Mouse (Mus musculus) cortical plate, adult 2 months (tissue): Measurements from ENCODE around the gene Edrf1. TPM values are rescaled to one million over a fixed set of nuclear protein-coding genes. Genes with fewer than 3 reads are reported as not detected.

Experiments used
- H3K27ac ChIP-seq: fragments of 200-500 bp; 2 replicates; pipeline ENCODE4 v1.5.1; 2012; ENCODE audit warnings: low read length, control low read depth, inconsistent platforms; ENCODE audit not compliant: insufficient read depth
- H3K4me1 ChIP-seq: fragments of 200-500 bp; 2 replicates; pipeline ENCODE4 v1.6.1; 2011; ENCODE audit warnings: low read length; ENCODE audit not compliant: control insufficient read depth, insufficient read depth
- H3K4me3 ChIP-seq: fragments of 200-500 bp; 2 replicates; pipeline ENCODE4 v1.5.1; 2011; ENCODE audit warnings: mild to moderate bottlenecking, low read length, control low read depth; ENCODE audit not compliant: insufficient read depth
- CTCF ChIP-seq: fragments of 200-500 bp; IDR thresholded peaks from 2 replicates; pipeline ENCODE4 v1.5.1; 2011; ENCODE audit warnings: mild to moderate bottlenecking, control low read depth, low read length; ENCODE audit not compliant: insufficient read depth; ENCODE audit errors: extremely low read depth
- POLR2A ChIP-seq: fragments of 200-500 bp; IDR thresholded peaks from 2 replicates; pipeline ENCODE4 v1.6.1; 2011; ENCODE audit warnings: mild to moderate bottlenecking, low read length, control low read depth; ENCODE audit not compliant: insufficient read depth; ENCODE audit errors: extremely low read depth
- polyA plus RNA-seq: library from polyadenylated mRNA; depleted of rRNA; stranded (reverse); fragments of >200 nt; gene quantifications from 2 replicates; pipeline ENCODE4 v1.2.3, GENCODE M21; 2012

The Edrf1 gene
- polyA plus RNA-seq, 1 experiment = 20.2 TPM

DNA sequence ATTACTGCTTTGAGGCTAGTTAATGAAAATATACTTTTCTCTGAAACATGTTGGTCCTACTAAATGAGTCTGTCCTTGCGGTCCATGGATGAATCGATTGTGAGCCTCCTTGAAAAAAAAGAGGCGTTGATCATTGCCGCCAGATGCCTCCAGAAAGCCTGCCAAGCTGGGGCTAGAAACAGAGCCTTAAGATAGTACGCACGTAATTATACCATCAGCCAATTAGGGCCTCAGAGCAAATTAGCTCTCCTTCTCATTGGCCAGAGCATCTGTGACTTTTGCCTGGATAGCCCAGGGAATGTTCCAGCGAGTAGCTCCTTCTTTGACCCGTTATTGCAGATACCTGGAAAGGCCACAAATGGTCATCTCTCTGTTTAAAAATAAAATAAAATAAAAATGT lies 27.8 kb upstream of the Edrf1 start:
- TF ChIP-seq POLR2A (no peak), CTCF (no peak)
- Histone ChIP-seq H3K4me1 (peaks cover 5% of the 10 kb centered on the region), H3K27ac (no peak overlapping the region), H3K4me3 (no peak overlapping the region)

DNA sequence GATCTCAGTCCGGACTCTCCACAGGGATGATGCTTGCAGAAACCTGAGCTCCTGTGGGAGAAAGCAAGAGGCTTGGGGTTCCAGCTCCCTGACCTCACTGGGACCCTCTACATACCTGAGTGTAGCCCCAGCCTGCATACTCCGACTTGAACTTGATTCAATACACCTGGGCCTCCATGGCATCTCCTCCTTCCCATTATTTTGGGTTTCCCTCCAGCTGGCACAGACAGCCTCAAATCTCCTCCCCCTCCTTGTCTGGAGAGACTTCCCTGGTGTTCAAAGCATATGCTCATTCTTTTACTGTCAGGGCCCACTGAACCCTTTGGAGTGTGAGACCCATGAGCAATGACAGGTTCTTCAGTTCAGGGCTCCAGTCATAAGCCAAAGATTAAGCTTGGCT lies 24.4 kb upstream of the Edrf1 start:
- Histone ChIP-seq H3K4me1 (peaks cover 4% of the 10 kb centered on the region), H3K4me3 (no peak overlapping the region), H3K27ac (no peak overlapping the region)
- TF ChIP-seq POLR2A (no peak), CTCF (no peak)

DNA sequence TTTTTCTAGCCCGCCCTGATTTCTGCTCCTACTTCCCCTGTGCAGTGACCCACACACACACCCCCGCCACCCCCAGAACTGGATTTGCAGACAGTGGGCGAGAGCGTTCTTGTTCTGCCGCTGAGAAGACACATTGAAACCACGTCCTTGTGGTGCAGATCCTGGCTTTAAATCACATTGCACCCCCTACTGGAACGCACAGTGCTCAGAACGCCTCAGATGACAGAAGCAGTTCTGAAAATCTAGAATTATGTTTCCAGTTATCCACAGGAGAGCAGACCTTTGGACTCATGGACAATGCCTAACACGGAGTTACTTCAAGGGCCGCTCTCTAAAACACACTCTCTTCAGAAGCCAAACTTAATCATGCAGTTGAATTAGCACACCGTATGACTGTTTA lies 16.6 kb upstream of the Edrf1 start:
- TF ChIP-seq POLR2A (no peak), CTCF (peak; percentile 72)
- H3K4me1 ChIP-seq = no peaks in the 10 kb centered on the region
- H3K4me3 ChIP-seq = no peak overlapping the region
- H3K27ac ChIP-seq = no peak overlapping the region

DNA sequence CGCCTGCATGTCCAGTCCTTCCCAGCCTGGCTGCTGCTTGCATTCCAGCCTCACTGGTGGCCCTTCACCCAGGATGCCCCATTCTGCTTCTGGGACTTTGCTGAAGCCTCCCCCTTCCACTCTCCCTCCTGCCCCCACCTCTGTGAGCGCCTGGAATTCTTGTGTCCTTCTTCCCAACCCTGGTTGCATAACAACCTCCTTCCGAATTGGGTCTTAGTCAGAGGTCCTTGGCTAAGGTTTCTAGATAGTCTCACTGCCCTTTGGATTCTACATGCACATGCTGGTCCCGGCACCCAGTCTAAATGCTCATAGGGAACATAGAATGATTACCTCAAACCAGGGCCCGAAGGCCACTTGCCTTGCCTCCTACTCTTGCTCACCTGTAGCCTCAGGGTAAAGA lies 14.1 kb upstream of the Edrf1 start:
- no peak for TF ChIP-seq POLR2A
- no peak for TF ChIP-seq CTCF
- Histone ChIP-seq H3K4me3 (no peak overlapping the region), H3K4me1 (no peaks in the 10 kb centered on the region), H3K27ac (no peak overlapping the region)

DNA sequence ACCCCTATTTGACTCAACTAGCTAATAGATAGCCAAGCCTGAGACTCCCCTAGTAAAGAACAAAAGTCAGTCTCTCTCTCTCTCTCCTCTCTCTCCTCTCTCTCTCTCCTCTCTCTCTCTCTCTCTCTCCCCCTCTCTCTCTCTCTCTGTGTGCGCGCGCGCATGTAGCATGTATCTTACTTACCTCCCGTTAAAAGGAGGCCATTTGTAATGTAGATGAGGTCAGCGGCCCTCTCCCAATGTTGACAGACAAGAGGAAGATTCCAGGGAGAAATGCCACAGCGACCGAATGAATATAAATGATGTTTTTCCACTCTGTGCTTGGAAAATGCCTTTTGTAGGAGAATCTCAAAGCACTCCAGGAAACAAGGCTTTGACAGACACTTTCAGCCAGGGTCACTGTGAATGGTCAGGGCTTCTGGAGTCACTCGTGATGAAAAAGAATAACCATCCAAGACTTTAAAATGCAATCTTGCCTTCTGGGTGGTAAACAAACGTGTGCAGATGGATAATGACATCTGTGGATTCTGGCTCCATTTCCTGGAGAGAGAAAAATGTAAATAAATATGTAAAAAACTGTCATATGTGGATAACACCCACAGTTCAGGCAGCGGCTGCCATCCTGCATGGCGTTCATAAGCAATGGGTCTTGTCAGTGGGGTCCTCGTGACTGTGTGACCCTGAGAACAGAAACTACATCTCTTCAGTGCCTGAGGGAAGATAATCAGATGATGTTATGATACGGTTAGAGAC lies 10.0 kb upstream of the Edrf1 start:
- no peaks in the 10 kb centered on the region for H3K4me1 ChIP-seq
- H3K4me3 ChIP-seq = no peak overlapping the region
- TF ChIP-seq POLR2A (no peak), CTCF (no peak)
- H3K27ac ChIP-seq = no peak overlapping the region

DNA sequence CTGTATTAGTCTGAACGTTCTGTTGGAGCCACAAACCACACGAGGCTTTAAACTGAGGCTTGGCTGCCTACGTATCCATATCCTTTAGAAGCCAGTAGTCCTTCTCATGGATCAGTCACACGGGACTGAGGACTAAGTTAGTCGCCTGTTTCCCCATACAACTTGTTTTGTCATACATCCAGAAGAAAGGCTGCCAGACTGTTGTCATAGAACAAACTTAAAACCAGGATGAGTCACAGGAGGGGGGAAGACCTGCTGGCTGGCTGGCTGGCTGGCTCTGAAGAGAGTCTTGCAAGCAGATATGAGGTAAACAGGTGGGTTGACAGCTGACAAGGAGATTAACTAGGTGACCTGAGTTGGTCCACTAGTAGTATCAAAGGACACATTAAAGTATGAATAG lies 6.5 kb upstream of the Edrf1 start:
- TF ChIP-seq POLR2A (no peak), CTCF (no peak)
- Histone ChIP-seq H3K4me1 (no peaks in the 10 kb centered on the region), H3K4me3 (no peak overlapping the region), H3K27ac (no peak overlapping the region)

DNA sequence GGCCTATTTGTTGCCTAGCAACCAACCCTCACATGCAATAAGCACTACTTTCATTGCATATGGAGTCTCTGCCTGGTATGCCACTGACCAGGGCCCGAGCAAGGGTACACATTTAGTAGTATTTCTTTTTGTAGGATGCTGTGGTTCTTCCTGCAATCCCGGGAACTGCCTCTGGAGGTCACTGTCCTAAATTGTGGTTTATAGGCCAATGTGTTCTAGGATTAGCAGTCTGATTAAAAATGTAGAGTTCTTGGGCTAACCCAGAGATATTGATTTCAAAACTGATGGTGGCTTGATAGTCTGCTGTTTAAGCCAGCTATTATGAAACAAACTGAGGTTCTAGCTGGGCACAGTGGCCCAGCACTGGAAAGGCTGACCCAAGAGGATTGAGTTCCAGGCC lies 4.9 kb upstream of the Edrf1 start:
- TF ChIP-seq CTCF (peak; percentile 41; the same call in 1 of the 2 replicates), POLR2A (no peak)
- no peaks in the 10 kb centered on the region for H3K4me1 ChIP-seq
- H3K27ac ChIP-seq = no peak overlapping the region
- no peak overlapping the region for H3K4me3 ChIP-seq

DNA sequence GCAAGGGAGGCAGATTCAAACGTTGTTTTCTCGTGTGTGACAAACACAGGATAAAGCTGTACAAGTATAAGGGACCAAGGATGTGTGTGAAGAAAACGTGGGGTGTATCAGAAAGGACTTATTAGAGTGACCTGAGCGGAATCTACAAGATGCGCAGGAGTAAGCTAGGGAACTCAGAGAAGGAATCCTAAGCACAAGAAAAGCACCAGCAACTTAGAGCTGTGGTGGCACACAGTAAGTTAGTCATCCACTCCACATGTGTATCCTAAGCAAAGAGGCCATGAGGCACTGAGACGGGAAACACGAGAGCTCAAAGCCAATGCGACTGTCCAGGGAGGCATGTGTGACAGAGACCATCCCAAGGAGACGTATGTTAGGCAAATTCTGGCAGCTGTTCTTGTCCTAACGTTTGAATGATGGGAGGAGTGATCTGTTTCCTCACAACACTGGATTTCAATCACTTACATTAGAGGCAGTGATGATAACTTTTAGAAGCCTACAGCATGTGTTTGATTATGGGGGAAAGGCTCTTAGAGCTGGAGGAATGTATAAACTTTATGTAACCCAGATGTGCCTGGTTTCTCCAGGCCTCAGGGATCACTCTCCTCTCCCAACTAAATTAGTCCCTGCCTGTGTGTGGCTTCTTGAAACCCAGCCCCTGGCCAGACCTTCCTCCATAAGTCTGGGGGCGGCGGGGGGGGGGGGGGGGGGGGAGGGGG lies 2.3 kb upstream of the Edrf1 start:
- no peak overlapping the region for H3K4me3 ChIP-seq
- no peak for TF ChIP-seq CTCF
- no peak for TF ChIP-seq POLR2A
- no peak overlapping the region for H3K27ac ChIP-seq
- peaks cover 2% of the 10 kb centered on the region; the same call in 1 of the 2 replicates for H3K4me1 ChIP-seq

DNA sequence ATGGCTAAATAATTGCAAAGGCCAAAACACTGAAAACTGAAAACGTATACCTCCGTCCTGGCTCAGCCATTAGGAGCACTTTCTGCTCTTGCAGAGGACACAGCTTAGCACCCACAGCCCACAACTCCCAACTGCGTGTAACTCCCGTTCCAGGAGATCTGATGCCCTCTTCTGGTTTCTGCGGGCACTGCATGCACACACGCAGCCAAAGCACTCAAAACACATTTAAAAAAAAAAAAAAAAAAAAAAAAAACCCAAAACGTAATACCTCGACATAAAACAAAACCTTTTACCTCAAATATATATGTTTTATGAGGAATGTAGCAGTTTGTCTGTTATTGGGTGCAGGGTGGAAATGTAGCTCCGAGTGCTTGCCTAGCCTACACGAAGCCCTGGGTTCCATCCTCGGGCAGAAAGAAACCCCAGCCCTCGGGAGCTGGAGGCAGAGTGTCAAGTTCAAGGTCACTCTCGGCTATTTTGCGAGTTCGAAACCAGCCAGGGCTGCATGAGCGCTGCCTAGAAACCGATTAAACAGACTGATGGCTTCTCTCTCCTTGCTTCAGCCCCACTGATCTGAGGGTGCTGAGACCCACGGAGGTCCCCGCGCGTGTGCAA lies 498 bp upstream of the Edrf1 start:
- Histone ChIP-seq H3K27ac (peak overlapping the region; percentile 43; the same call in 1 of the 2 replicates), H3K4me1 (peaks cover 2% of the 10 kb centered on the region; the same call in 1 of the 2 replicates), H3K4me3 (peak overlapping the region; percentile 79)
- TF ChIP-seq POLR2A (no peak), CTCF (peak; percentile 90)

DNA sequence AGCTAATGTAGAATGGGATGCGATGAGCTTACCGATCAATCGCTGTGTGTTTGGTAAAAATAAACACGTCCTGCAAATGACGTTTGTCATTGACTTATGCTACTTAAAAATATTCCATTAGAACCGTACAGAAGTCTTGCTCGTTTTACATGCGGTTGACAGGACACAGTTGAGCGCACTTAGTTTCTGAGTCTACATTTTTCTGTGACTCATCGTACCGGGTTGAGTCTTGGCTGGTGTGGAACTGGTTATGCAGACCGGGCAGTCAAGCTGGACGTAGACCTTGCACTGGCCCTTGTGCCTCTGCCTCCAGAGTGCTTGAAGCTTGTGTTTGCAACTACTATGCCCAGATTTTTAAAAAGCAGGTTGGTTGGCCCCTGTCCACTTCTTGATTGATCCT lies 963 bp downstream of the Edrf1 start:
- 0 out of 2 replicates have a peak overlapping the region, but pooled peaks have one; percentile 2 for H3K27ac ChIP-seq
- TF ChIP-seq CTCF (no peak), POLR2A (no peak)

More for the DNA sequence above, 963 bp downstream of the Edrf1 start:
- Histone ChIP-seq H3K4me3 (peak overlapping the region; percentile 79), H3K4me1 (peaks cover 2% of the 10 kb centered on the region; the same call in 1 of the 2 replicates)
